Mouse (Mus musculus): ENCODE results near the gene Ccdc110. TPM values are rescaled to one million over a fixed set of nuclear protein-coding genes. Genes with fewer than 3 reads are reported as not detected.

Ccdc110 gene
- not detected in 2 replicates for polyA plus RNA-seq (2011; ENCODE audit: insufficient read depth, insufficient read length, low replicate concordance, missing spikeins)

- Histone ChIP-seq H3K4me1 (ENCODE audit: control insufficient read depth, insufficient read depth, low read length) (no peaks in the 10 kb centered on the region), H3K4me3 (replicated peaks; ENCODE audit: control insufficient read depth, low read depth, low read length) (no peak within 1 kb of the TSS), H3K27ac (ENCODE audit: control insufficient read depth, insufficient read depth, low read depth, low read length, poor library complexity) (no peak within 1 kb of the TSS)
- WGBS = 5% methylated on average over 23 of the region's 23 CpGs
- TF ChIP-seq POLR2A (IDR thresholded peaks at IDR 0.05; ENCODE audit: borderline replicate concordance, control insufficient read depth, low read depth, low read length) (no peak), CTCF (IDR thresholded peaks at IDR 0.05; ENCODE audit: control insufficient read depth, insufficient read depth, low read length) (peak; percentile 99)
Measured at GRCm38 (mm10) chr8:45934582-45935014, at the start of gene Ccdc110. Ccdc110 (plus strand) TSS chr8:45934619.

GRCm38 (mm10) chr8:45885202-45885685 is 49.2 kb upstream of the Ccdc110 start, which contains the start of gene Pdlim3:
Pdlim3 (plus strand) TSS chr8:45885461.
- Histone ChIP-seq H3K4me1 (ENCODE audit: control insufficient read depth, insufficient read depth, low read length) (no peaks in the 10 kb centered on the region), H3K4me3 (replicated peaks; ENCODE audit: control insufficient read depth, low read depth, low read length) (no peak within 1 kb of the TSS), H3K27ac (ENCODE audit: control insufficient read depth, insufficient read depth, low read depth, low read length, poor library complexity) (no peak within 1 kb of the TSS)
- 6% methylated on average over 22 of the region's 22 CpGs for WGBS
- TF ChIP-seq CTCF (IDR thresholded peaks at IDR 0.05; ENCODE audit: control insufficient read depth, insufficient read depth, low read length) (no peak), POLR2A (IDR thresholded peaks at IDR 0.05; ENCODE audit: borderline replicate concordance, control insufficient read depth, low read depth, low read length) (no peak)

GRCm38 (mm10) chr8:45885775-45886174 is 48.6 kb upstream of the Ccdc110 start:
- Histone ChIP-seq H3K4me1 (ENCODE audit: control insufficient read depth, insufficient read depth, low read length) (no peaks in the 10 kb centered on the region), H3K27ac (ENCODE audit: control insufficient read depth, insufficient read depth, low read depth, low read length, poor library complexity) (no peak overlapping the region), H3K4me3 (replicated peaks; ENCODE audit: control insufficient read depth, low read depth, low read length) (no peak overlapping the region)
- 32% methylated on average over 2 of the region's 2 CpGs for WGBS
- TF ChIP-seq CTCF (IDR thresholded peaks at IDR 0.05; ENCODE audit: control insufficient read depth, insufficient read depth, low read length) = no peak
- no peak for TF ChIP-seq POLR2A (IDR thresholded peaks at IDR 0.05; ENCODE audit: borderline replicate concordance, control insufficient read depth, low read depth, low read length)

GRCm38 (mm10) chr8:45889737-45890136 is 44.7 kb upstream of the Ccdc110 start:
- no peak overlapping the region for H3K27ac ChIP-seq (ENCODE audit: control insufficient read depth, insufficient read depth, low read depth, low read length, poor library complexity)
- no peak overlapping the region for H3K4me3 ChIP-seq (replicated peaks; ENCODE audit: control insufficient read depth, low read depth, low read length)
- no peaks in the 10 kb centered on the region for H3K4me1 ChIP-seq (ENCODE audit: control insufficient read depth, insufficient read depth, low read length)
- WGBS = 62% methylated on average over 7 of the region's 7 CpGs
- TF ChIP-seq CTCF (IDR thresholded peaks at IDR 0.05; ENCODE audit: control insufficient read depth, insufficient read depth, low read length) (no peak), POLR2A (IDR thresholded peaks at IDR 0.05; ENCODE audit: borderline replicate concordance, control insufficient read depth, low read depth, low read length) (no peak)

GRCm38 (mm10) chr8:45896590-45896989 is 37.8 kb upstream of the Ccdc110 start:
- Histone ChIP-seq H3K4me3 (replicated peaks; ENCODE audit: control insufficient read depth, low read depth, low read length) (no peak overlapping the region), H3K4me1 (ENCODE audit: control insufficient read depth, insufficient read depth, low read length) (peaks cover 1% of the 10 kb centered on the region; the same call in 1 of the 2 replicates), H3K27ac (ENCODE audit: control insufficient read depth, insufficient read depth, low read depth, low read length, poor library complexity) (no peak overlapping the region)
- TF ChIP-seq POLR2A (IDR thresholded peaks at IDR 0.05; ENCODE audit: borderline replicate concordance, control insufficient read depth, low read depth, low read length) (no peak), CTCF (IDR thresholded peaks at IDR 0.05; ENCODE audit: control insufficient read depth, insufficient read depth, low read length) (no peak)
- WGBS = 75% methylated on average over 3 of the region's 3 CpGs

- peaks cover 1% of the 10 kb centered on the region; the same call in 1 of the 2 replicates for H3K4me1 ChIP-seq (ENCODE audit: control insufficient read depth, insufficient read depth, low read length)
- H3K27ac ChIP-seq (ENCODE audit: control insufficient read depth, insufficient read depth, low read depth, low read length, poor library complexity) = peak overlapping the region; percentile 87
- no peak overlapping the region for H3K4me3 ChIP-seq (replicated peaks; ENCODE audit: control insufficient read depth, low read depth, low read length)
- 39% methylated on average over 3 of the region's 3 CpGs for WGBS
- TF ChIP-seq POLR2A (IDR thresholded peaks at IDR 0.05; ENCODE audit: borderline replicate concordance, control insufficient read depth, low read depth, low read length) = no peak
- no peak for TF ChIP-seq CTCF (IDR thresholded peaks at IDR 0.05; ENCODE audit: control insufficient read depth, insufficient read depth, low read length)
Measured at GRCm38 (mm10) chr8:45899783-45900182, 34.6 kb upstream of the Ccdc110 start.

GRCm38 (mm10) chr8:45901626-45902025 is 32.8 kb upstream of the Ccdc110 start:
- TF ChIP-seq POLR2A (IDR thresholded peaks at IDR 0.05; ENCODE audit: borderline replicate concordance, control insufficient read depth, low read depth, low read length) (no peak), CTCF (IDR thresholded peaks at IDR 0.05; ENCODE audit: control insufficient read depth, insufficient read depth, low read length) (no peak)
- peaks cover 1% of the 10 kb centered on the region; the same call in 1 of the 2 replicates for H3K4me1 ChIP-seq (ENCODE audit: control insufficient read depth, insufficient read depth, low read length)
- H3K4me3 ChIP-seq (replicated peaks; ENCODE audit: control insufficient read depth, low read depth, low read length) = no peak overlapping the region
- H3K27ac ChIP-seq (ENCODE audit: control insufficient read depth, insufficient read depth, low read depth, low read length, poor library complexity) = no peak overlapping the region
- WGBS = 80% methylated on average over 8 of the region's 8 CpGs

- WGBS = 69% methylated on average over 3 of the region's 3 CpGs
- no peak for TF ChIP-seq POLR2A (IDR thresholded peaks at IDR 0.05; ENCODE audit: borderline replicate concordance, control insufficient read depth, low read depth, low read length)
- TF ChIP-seq CTCF (IDR thresholded peaks at IDR 0.05; ENCODE audit: control insufficient read depth, insufficient read depth, low read length) = no peak
- H3K27ac ChIP-seq (ENCODE audit: control insufficient read depth, insufficient read depth, low read depth, low read length, poor library complexity) = no peak overlapping the region
- no peak overlapping the region for H3K4me3 ChIP-seq (replicated peaks; ENCODE audit: control insufficient read depth, low read depth, low read length)
- peaks cover 1% of the 10 kb centered on the region; the same call in 1 of the 2 replicates for H3K4me1 ChIP-seq (ENCODE audit: control insufficient read depth, insufficient read depth, low read length)
Measured at GRCm38 (mm10) chr8:45903659-45904058, 30.8 kb upstream of the Ccdc110 start.
